Mouse (Mus musculus) liver, adult 2 months (tissue): ENCODE measurements around the gene Hba-a1.

ENCODE experiments used
- CTCF ChIP-seq: fragments of 200-500 bp; IDR thresholded peaks from 2 replicates; pipeline ENCODE4 v1.5.1; 2011; ENCODE audit warnings: low read depth, low read length, control low read depth
- POLR2A ChIP-seq: fragments of 200-500 bp; IDR thresholded peaks from 2 replicates; pipeline ENCODE4 v1.6.1; 2011; ENCODE audit warnings: low read length, control low read depth; ENCODE audit not compliant: insufficient read depth; ENCODE audit errors: extremely low read depth

DNA sequence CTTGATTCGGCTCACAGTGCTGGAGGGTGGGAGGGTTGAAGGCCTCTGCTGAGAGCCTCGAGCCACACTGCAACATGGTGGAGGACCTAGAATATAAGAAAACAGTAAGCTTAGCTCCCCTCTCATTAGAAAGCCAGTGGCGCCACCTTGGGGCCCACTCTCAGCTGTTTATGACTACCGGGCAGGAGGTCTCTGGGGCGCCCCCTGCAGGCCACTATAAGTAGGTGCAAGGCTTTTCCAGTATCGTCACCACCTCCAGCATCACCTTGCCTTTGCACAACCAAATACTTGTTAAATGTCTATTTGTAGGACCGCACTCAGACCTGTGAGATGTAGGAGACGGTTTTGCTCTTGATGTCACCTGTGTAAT lies 37.9 kb downstream of the Hba-a1 start:
- TF ChIP-seq POLR2A (no peak), CTCF (peak; percentile 75)
